Comparison of ENCODE assay signal across 15 mouse cellular contexts in genomic region chr11:102665151-102665550, GRCm38 (mm10). TPM values are rescaled to one million over a fixed set of nuclear protein-coding genes. Genes with fewer than 3 reads are reported as not detected.
DNase-seq lines count a peak whose midpoint lies in the region; ATAC-seq and TF ChIP-seq lines count a peak whose summit lies in the region.
"Had no signal": no experiment of that assay in that cellular context is flagged by ENCODE, and none has a peak within 500 bp of the region (broad histone marks: within the 10 kb centered on the region; RNA-seq: fewer than 3 reads in every experiment).

No protein-coding gene starts in this region.

- 55% methylated on average over 33 of the region's 33 CpGs for WGBS in forebrain, embryonic 10.5 days
- WGBS in forebrain, embryonic 16.5 days: 65% methylated on average over 33 of the region's 33 CpGs
- 48% methylated on average over 33 of the region's 33 CpGs for WGBS in intestine, embryonic 14.5 days
- WGBS in intestine, postnatal 0 days: 52% methylated on average over 29 of the region's 33 CpGs
- 58% methylated on average over 27 of the region's 33 CpGs for WGBS in limb, embryonic 13.5 days

- H3K36me3 ChIP-seq in forebrain, embryonic 10.5 days (replicated peaks): no peaks in the 10 kb centered on the region
- no peaks in the 10 kb centered on the region for H3K36me3 ChIP-seq in forebrain, embryonic 16.5 days (ENCODE audit: control insufficient read depth, insufficient read depth)
- no peaks in the 10 kb centered on the region for H3K36me3 ChIP-seq in intestine, embryonic 14.5 days (ENCODE audit: control insufficient read depth, insufficient read depth, low read length)
- no peaks in the 10 kb centered on the region for H3K36me3 ChIP-seq in intestine, postnatal 0 days (ENCODE audit: control insufficient read depth, insufficient read depth)
- H3K36me3 ChIP-seq in E14TG2a.4 (ENCODE audit: insufficient read depth, low read length): no peaks in the 10 kb centered on the region
- H3K36me3 ChIP-seq in limb, embryonic 13.5 days: no peaks in the 10 kb centered on the region

- no peak overlapping the region for H3K9ac ChIP-seq in forebrain, embryonic 16.5 days (replicated peaks; ENCODE audit: low read depth, low read length)
- H3K9ac ChIP-seq in intestine, embryonic 14.5 days (ENCODE audit: low read length): no peak overlapping the region
- no peak overlapping the region for H3K9ac ChIP-seq in intestine, postnatal 0 days (ENCODE audit: low read depth, low read length)
- H3K9ac ChIP-seq in limb, embryonic 13.5 days: no peak overlapping the region

- no peak overlapping the region for H3K4me2 ChIP-seq in forebrain, embryonic 16.5 days (ENCODE audit: low read length)
- H3K4me2 ChIP-seq in intestine, embryonic 14.5 days (ENCODE audit: low read length): no peak overlapping the region
- H3K4me2 ChIP-seq in intestine, postnatal 0 days (replicated peaks; ENCODE audit: low read depth): no peak overlapping the region
- peak overlapping the region; percentile 40 for H3K4me2 ChIP-seq in limb, embryonic 13.5 days (replicated peaks)

- H3K4me1 ChIP-seq in forebrain, embryonic 10.5 days: peaks cover 11% of the 10 kb centered on the region; the same call in 1 of the 2 replicates
- no peaks in the 10 kb centered on the region for H3K4me1 ChIP-seq in forebrain, embryonic 16.5 days (replicated peaks; ENCODE audit: control insufficient read depth, insufficient read depth, low read length)
- no peaks in the 10 kb centered on the region for H3K4me1 ChIP-seq in intestine, embryonic 14.5 days (replicated peaks; ENCODE audit: control insufficient read depth, insufficient read depth, low read length)
- no peaks in the 10 kb centered on the region for H3K4me1 ChIP-seq in intestine, postnatal 0 days (replicated peaks; ENCODE audit: control insufficient read depth, insufficient read depth, low read length)
- no peaks in the 10 kb centered on the region; the same call in 1 of the 2 replicates for H3K4me1 ChIP-seq in E14TG2a.4 (replicated peaks; ENCODE audit: low read depth, low read length)
- no peaks in the 10 kb centered on the region for H3K4me1 ChIP-seq in limb, embryonic 13.5 days

- no peak for DNase-seq in forebrain, embryonic 10.5 days (ENCODE audit: extremely low spot score, low spot score)
- peak; percentile 49 for DNase-seq in intestine, embryonic 14.5 days (ENCODE audit: low spot score)
- no peak for DNase-seq in layer of hippocampus, postnatal 25 days (ENCODE audit: extremely low spot score in 1 of 2, low spot score in 1 of 2)
- DNase-seq in yolk sac, embryonic 10.5 days (ENCODE audit: low spot score): no peak
- DNase-seq: adrenal gland, postnatal 14 days; cerebellum, adult 2 months; kidney, postnatal 4 days; thymus, postnatal 4 days had no signal

- peaks cover 16% of the 10 kb centered on the region for H3K9me3 ChIP-seq in forebrain, embryonic 10.5 days
- peaks cover 4% of the 10 kb centered on the region for H3K9me3 ChIP-seq in forebrain, embryonic 16.5 days (ENCODE audit: control insufficient read depth, low read length)
- peaks cover 13% of the 10 kb centered on the region for H3K9me3 ChIP-seq in intestine, embryonic 14.5 days (ENCODE audit: control insufficient read depth, low read length)
- no peaks in the 10 kb centered on the region; the same call in 1 of the 2 replicates for H3K9me3 ChIP-seq in intestine, postnatal 0 days (ENCODE audit: control insufficient read depth)
- H3K9me3 ChIP-seq in E14TG2a.4 (ENCODE audit: low read length): no peaks in the 10 kb centered on the region
- H3K9me3 ChIP-seq in limb, embryonic 13.5 days: peaks cover 14% of the 10 kb centered on the region

- H3K27me3 ChIP-seq in forebrain, embryonic 10.5 days (ENCODE audit: poor library complexity, severe bottlenecking): peaks cover 42% of the 10 kb centered on the region
- peaks cover 3% of the 10 kb centered on the region; the same call in 1 of the 2 replicates for H3K27me3 ChIP-seq in forebrain, embryonic 16.5 days (replicated peaks; ENCODE audit: control insufficient read depth, insufficient read depth, low read length)
- H3K27me3 ChIP-seq in intestine, embryonic 14.5 days (replicated peaks; ENCODE audit: control insufficient read depth, insufficient read depth, low read length): peaks cover 28% of the 10 kb centered on the region
- peaks cover 25% of the 10 kb centered on the region for H3K27me3 ChIP-seq in intestine, postnatal 0 days (replicated peaks; ENCODE audit: control insufficient read depth, insufficient read depth, low read length)
- H3K27me3 ChIP-seq in E14TG2a.4 (ENCODE audit: insufficient read depth, low read length): peaks cover 69% of the 10 kb centered on the region
- peaks cover 42% of the 10 kb centered on the region for H3K27me3 ChIP-seq in limb, embryonic 13.5 days

- peak overlapping the region; percentile 28; the same call in 1 of the 2 replicates for H3K4me3 ChIP-seq in forebrain, embryonic 10.5 days
- H3K4me3 ChIP-seq in forebrain, embryonic 16.5 days (replicated peaks; ENCODE audit: low read length): no peak overlapping the region
- H3K4me3 ChIP-seq in intestine, embryonic 14.5 days (ENCODE audit: low read depth, low read length): no peak overlapping the region
- no peak overlapping the region for H3K4me3 ChIP-seq in intestine, postnatal 0 days (ENCODE audit: low read depth, low read length)
- peak overlapping the region; percentile 76 for H3K4me3 ChIP-seq in E14TG2a.4 (replicated peaks; ENCODE audit: low read length)
- peak overlapping the region; percentile 28 for H3K4me3 ChIP-seq in limb, embryonic 13.5 days

- no peak for ATAC-seq in forebrain, embryonic 16.5 days
- 0 out of 2 replicates have a peak, but pooled peaks have one; percentile 23 for ATAC-seq in intestine, embryonic 14.5 days (replicated peaks; ENCODE audit: low FRiP score, low TSS enrichment, low read depth)
- ATAC-seq in intestine, postnatal 0 days: no peak
- ATAC-seq in limb, embryonic 13.5 days (ENCODE audit: low FRiP score, low read depth): no peak

- H3K27ac ChIP-seq in forebrain, embryonic 10.5 days: no peak overlapping the region
- no peak overlapping the region for H3K27ac ChIP-seq in forebrain, embryonic 16.5 days (ENCODE audit: low read length)
- no peak overlapping the region for H3K27ac ChIP-seq in intestine, embryonic 14.5 days (ENCODE audit: low read depth)
- H3K27ac ChIP-seq in intestine, postnatal 0 days (ENCODE audit: low read depth, low read length): no peak overlapping the region
- H3K27ac ChIP-seq in limb, embryonic 13.5 days: no peak overlapping the region

- no peak for TF ChIP-seq CTCF in intestine, postnatal 0 days (IDR thresholded peaks at IDR 0.05; ENCODE audit: low read depth)
- TF ChIP-seq CTCF in E14TG2a.4 (conservative IDR thresholded peaks at IDR 0.05; ENCODE audit: low read length): no peak

RNA-seq across cellular contexts. Expression of gene Meioc, which starts 1.6 kb away (rescaled TPM):
- polyA plus RNA-seq in forebrain, embryonic 10.5 days (2016; fragmentation: Nextera tagmentation; extraction: Ambion mirVana): 0.10 and 0.15 TPM in 2 replicates
- 0.09 TPM in 1 of 2 replicates, not detected in the other for polyA plus RNA-seq in forebrain, embryonic 16.5 days (2015; fragmentation: Nextera tagmentation; extraction: Ambion mirVana)
- 0.31 and 1.3 TPM in 2 replicates for polyA plus RNA-seq in intestine, embryonic 14.5 days (2014; fragmentation: Nextera tagmentation; extraction: Ambion mirVana)
- 0.09 and 0.14 TPM in 2 replicates for polyA plus RNA-seq in intestine, postnatal 0 days (2015; fragmentation: Nextera tagmentation; extraction: Ambion mirVana)
- polyA plus RNA-seq in limb, embryonic 13.5 days (2015; fragmentation: Nextera tagmentation; extraction: Ambion mirVana): 0.97 and 1.1 TPM in 2 replicates
- total RNA-seq in layer of hippocampus, postnatal 25 days (2021): not detected
- total RNA-seq: adrenal gland, postnatal 14 days; gastrocnemius, postnatal 10 days; left cerebral cortex, postnatal 10 days; neutrophil, adult 5-6 weeks had no signal
- polyA plus RNA-seq: cerebellum, adult 2 months had no signal

RNA-seq across cellular contexts. Expression of gene Ccdc43, which starts 32.4 kb away (rescaled TPM):
- 61.7 and 65.8 TPM in 2 replicates for polyA plus RNA-seq in forebrain, embryonic 10.5 days (2016; fragmentation: Nextera tagmentation; extraction: Ambion mirVana)
- polyA plus RNA-seq in forebrain, embryonic 16.5 days (2015; fragmentation: Nextera tagmentation; extraction: Ambion mirVana): 46.8 and 51.2 TPM in 2 replicates
- 43.5 and 43.6 TPM in 2 replicates for polyA plus RNA-seq in intestine, embryonic 14.5 days (2014; fragmentation: Nextera tagmentation; extraction: Ambion mirVana)
- polyA plus RNA-seq in intestine, postnatal 0 days (2015; fragmentation: Nextera tagmentation; extraction: Ambion mirVana): 16.2 and 17.1 TPM in 2 replicates
- 45.8 and 46.1 TPM in 2 replicates for polyA plus RNA-seq in limb, embryonic 13.5 days (2015; fragmentation: Nextera tagmentation; extraction: Ambion mirVana)
- total RNA-seq in layer of hippocampus, postnatal 25 days (2021): 10 to 100 TPM; 35.5 to 38.1 TPM

Comparison
In these comparisons a context has a peak if more than half of its experiments do, and no peak if none do; other contexts are left out.
1. H3K4me3 ChIP-seq: peak in forebrain, embryonic 10.5 days (single experiment), E14TG2a.4 (single experiment) and limb, embryonic 13.5 days (single experiment); none in forebrain, embryonic 16.5 days (single experiment), intestine, embryonic 14.5 days (single experiment) and intestine, postnatal 0 days (single experiment).